Mouse (Mus musculus) CH12.LX (cell line): ENCODE results near the gene Fgfr2. TPM values are rescaled to one million over a fixed set of nuclear protein-coding genes. Genes with fewer than 3 reads are reported as not detected.

Experiments used
- DNase-seq: peaks from one replicate; pipeline ENCODE4 v3.0.0-alpha.2; 2013; ENCODE audit errors: extremely low read depth
- H3K27ac ChIP-seq: 2 replicates; pipeline ENCODE4 v1.5.1; 2012; ENCODE audit warnings: low read depth, mild to moderate bottlenecking, control low read depth, moderate library complexity; ENCODE audit not compliant: insufficient read depth
- H3K27me3 ChIP-seq: replicated peaks from 2 replicates; pipeline ENCODE3; 2012; ENCODE audit warnings: inconsistent platforms
- H3K36me3 ChIP-seq, 2 experiments: replicated peaks in 1 of 2; 2 replicates each; pipeline versions ENCODE3 to v1.6.1; 2012; ENCODE audit warnings: inconsistent platforms in 1 of 2, low read length in 1 of 2, mild to moderate bottlenecking in 1 of 2, mixed read lengths in 1 of 2, moderate library complexity in 1 of 2; ENCODE audit not compliant: control insufficient read depth in 1 of 2, insufficient read depth in 1 of 2
- H3K4me1 ChIP-seq, 2 experiments: 2 replicates each; pipeline ENCODE4 v1.6.1; 2012; ENCODE audit warnings: inconsistent platforms in 1 of 2, moderate library complexity in 1 of 2; ENCODE audit not compliant: insufficient read depth in 2 of 2, control insufficient read depth in 1 of 2
- H3K4me2 ChIP-seq: 2 replicates; pipeline ENCODE4 v1.6.1; 2012; ENCODE audit warnings: low read depth, mild to moderate bottlenecking, control low read depth; ENCODE audit not compliant: poor library complexity, insufficient read depth, severe bottlenecking
- H3K4me3 ChIP-seq, 3 experiments: fragments of 150-350 bp in 1 of 3; sonication (generic) in 1 of 3; replicated peaks in 1 of 3; 2 replicates each; pipeline versions ENCODE3 to v1.5.1; 2011 to 2012; ENCODE audit warnings: low read depth in 2 of 3, low read length in 2 of 3, mild to moderate bottlenecking in 2 of 3, moderate library complexity in 2 of 3, control low read depth in 1 of 3, improper control_type of control experiment in 1 of 3, inconsistent platforms in 1 of 3, mixed read lengths in 1 of 3; ENCODE audit not compliant: poor library complexity in 1 of 3
- H3K79me2 ChIP-seq: replicated peaks from 2 replicates; pipeline ENCODE4 v1.6.1; 2012; ENCODE audit warnings: mild to moderate bottlenecking, moderate library complexity; ENCODE audit not compliant: control insufficient read depth, poor library complexity, insufficient read depth, severe bottlenecking; ENCODE audit errors: extremely low read depth
- H3K9ac ChIP-seq: 2 replicates; pipeline ENCODE4 v1.6.1; 2012; ENCODE audit warnings: low read depth, mild to moderate bottlenecking, control low read depth, moderate library complexity; ENCODE audit not compliant: insufficient read depth
- H3K9me3 ChIP-seq: replicated peaks from 2 replicates; pipeline ENCODE3; 2012; ENCODE audit warnings: low read length, inconsistent platforms, mixed read lengths
- BHLHE40 ChIP-seq: IDR thresholded peaks from 2 replicates; pipeline ENCODE4 v1.6.1; 2011; ENCODE audit warnings: mild to moderate bottlenecking, low read depth, low read length, improper control_type of control experiment
- CHD2 ChIP-seq: IDR thresholded peaks from 2 replicates; pipeline ENCODE4 v1.6.1; 2011; ENCODE audit warnings: low read length, improper control_type of control experiment
- CTCF ChIP-seq, 2 experiments: IDR thresholded peaks in 1 of 2; conservative IDR thresholded peaks in 1 of 2; 2 replicates each; pipeline ENCODE4 v1.5.1; 2011 to 2012; ENCODE audit warnings: low read depth in 2 of 2, low read length in 2 of 2, improper control_type of control experiment in 1 of 2, inconsistent platforms in 1 of 2, mild to moderate bottlenecking in 1 of 2, moderate library complexity in 1 of 2
- ELF1 ChIP-seq: IDR thresholded peaks from 2 replicates; pipeline ENCODE4 v1.6.1; 2014; ENCODE audit warnings: low read depth, mild to moderate bottlenecking, inconsistent platforms, low read length, improper control_type of control experiment
- ETS1 ChIP-seq: conservative IDR thresholded peaks from 2 replicates; pipeline ENCODE4 v1.6.1; 2012; ENCODE audit warnings: low read depth, mild to moderate bottlenecking, inconsistent platforms, low read length, improper control_type of control experiment, moderate library complexity
- GABPA ChIP-seq: IDR thresholded peaks from 2 replicates; pipeline ENCODE4 v1.6.1; 2012; ENCODE audit warnings: low read depth, low read length, improper control_type of control experiment, inconsistent platforms; ENCODE audit not compliant: insufficient replicate concordance
- JUND ChIP-seq: conservative IDR thresholded peaks from 2 replicates; pipeline ENCODE4 v1.6.1; 2011; ENCODE audit warnings: low read depth, low read length, improper control_type of control experiment
- KAT2A ChIP-seq: IDR thresholded peaks from 2 replicates; pipeline ENCODE4 v1.6.1; 2012; ENCODE audit warnings: low read length, improper control_type of control experiment, inconsistent platforms; ENCODE audit not compliant: insufficient replicate concordance
- MAX ChIP-seq: IDR thresholded peaks from 2 replicates; pipeline ENCODE4 v1.6.1; 2011; ENCODE audit warnings: low read length, improper control_type of control experiment
- MAZ ChIP-seq: IDR thresholded peaks from 2 replicates; pipeline ENCODE4 v1.6.1; 2012; ENCODE audit warnings: low read depth, mild to moderate bottlenecking, inconsistent platforms, low read length, improper control_type of control experiment, moderate library complexity
- MEF2A ChIP-seq: IDR thresholded peaks from 2 replicates; pipeline ENCODE4 v1.6.1; 2014; ENCODE audit warnings: low read depth, mild to moderate bottlenecking, inconsistent platforms, low read length, improper control_type of control experiment, borderline replicate concordance
- MXI1 ChIP-seq: IDR thresholded peaks from 2 replicates; pipeline ENCODE4 v1.6.1; 2011; ENCODE audit warnings: mild to moderate bottlenecking, low read depth, low read length, improper control_type of control experiment
- NRF1 ChIP-seq: IDR thresholded peaks from 2 replicates; pipeline ENCODE4 v1.6.1; 2014; ENCODE audit warnings: low read depth, mild to moderate bottlenecking, inconsistent platforms, low read length, improper control_type of control experiment, moderate library complexity
- PAX5 ChIP-seq: IDR thresholded peaks from 2 replicates; pipeline ENCODE4 v1.6.1; 2012; ENCODE audit warnings: low read length, inconsistent platforms, mixed read lengths
- POLR2AphosphoS2 ChIP-seq: IDR thresholded peaks from 2 replicates; pipeline ENCODE4 v1.6.1; 2011; ENCODE audit warnings: low read depth, low read length, improper control_type of control experiment
- RAD21 ChIP-seq: IDR thresholded peaks from 2 replicates; pipeline ENCODE4 v1.6.1; 2011; ENCODE audit warnings: low read depth, mild to moderate bottlenecking, low read length, improper control_type of control experiment, moderate library complexity
- RCOR1 ChIP-seq: conservative IDR thresholded peaks from 2 replicates; pipeline ENCODE4 v1.6.1; 2012; ENCODE audit warnings: low read depth, mild to moderate bottlenecking, inconsistent platforms, low read length, improper control_type of control experiment
- SIN3A ChIP-seq: IDR thresholded peaks from 2 replicates; pipeline ENCODE4 v1.6.1; 2012; ENCODE audit warnings: low read length, improper control_type of control experiment, inconsistent platforms
- SMC3 ChIP-seq: IDR thresholded peaks from 2 replicates; pipeline ENCODE4 v1.6.1; 2011; ENCODE audit warnings: low read depth, low read length, improper control_type of control experiment
- TBP ChIP-seq: conservative IDR thresholded peaks from 2 replicates; pipeline ENCODE4 v1.6.1; 2011; ENCODE audit warnings: low read depth, low read length, improper control_type of control experiment
- USF1 ChIP-seq: IDR thresholded peaks from 2 replicates; pipeline ENCODE4 v1.6.1; 2014; ENCODE audit warnings: low read depth, mild to moderate bottlenecking, inconsistent platforms, low read length, improper control_type of control experiment
- ZC3H11A ChIP-seq: IDR thresholded peaks from 2 replicates; pipeline ENCODE4 v1.6.1; 2012; ENCODE audit warnings: low read depth, mild to moderate bottlenecking, inconsistent platforms, low read length, improper control_type of control experiment
- ZKSCAN1 ChIP-seq: IDR thresholded peaks from 2 replicates; pipeline ENCODE4 v1.6.1; 2012; ENCODE audit warnings: low read depth, inconsistent platforms, low read length, improper control_type of control experiment, borderline replicate concordance
- ZMIZ1 ChIP-seq: IDR thresholded peaks from 2 replicates; pipeline ENCODE4 v1.6.1; 2012; ENCODE audit warnings: low read depth, mild to moderate bottlenecking, inconsistent platforms, low read length, improper control_type of control experiment
- ZNF384 ChIP-seq: IDR thresholded peaks from 2 replicates; pipeline ENCODE4 v1.6.1; 2012; ENCODE audit warnings: low read depth, low read length, improper control_type of control experiment, inconsistent platforms
- dilution Hi-C: fragments of 300-500 bp; cut with MboI; formaldehyde crosslinking; loops from 2 replicates; pipeline ENCODE4 v1.14.3; 2020; ENCODE audit warnings: low sequenced_read_pairs; ENCODE audit not compliant: extremely low pct_unique_long_range_greater_than_20kb, extremely low pct_ligation_motif_present
- in situ Hi-C: fragments of 300-500 bp; cut with MboI; formaldehyde crosslinking; loops from 3 replicates; pipeline ENCODE4 v1.14.3; 2019; ENCODE audit warnings: low sequenced_read_pairs, low pct_ligation_motif_present, low pct_unique_long_range_greater_than_20kb, mixed read lengths
- polyA plus RNA-seq: library from polyadenylated mRNA; unstranded; fragments of >175 nt; gene quantifications from 2 replicates; pipeline ENCODE4 v1.2.1, GENCODE M21; 2012; ENCODE audit warnings: low read depth; ENCODE audit not compliant: insufficient read length
- total RNA-seq, 2 experiments: library from RNA; depleted of rRNA; stranded (reverse); fragments of 300-350 nt in 1 of 2; fragments of >200 nt in 1 of 2; gene quantifications; 2 replicates each; pipeline ENCODE4 v1.2.3; 2012 to 2014

The Fgfr2 gene
- total and polyA plus RNA-seq, 3 experiments = not detected

- no peaks in the 10 kb centered on the region for H3K36me3 ChIP-seq
- no peak overlapping the region for H3K9ac ChIP-seq
- dilution Hi-C loops = no loop called here
- no peaks in the 10 kb centered on the region for H3K9me3 ChIP-seq
- H3K27me3 ChIP-seq = peaks cover 88% of the 10 kb centered on the region
- in situ Hi-C loops = no loop called here
- no peak overlapping the region for H3K27ac ChIP-seq
- DNase-seq = no peak
- no peak overlapping the region for H3K4me2 ChIP-seq
- no peak for TF ChIP-seq KAT2A
- TF ChIP-seq CHD2 = no peak
- TF ChIP-seq JUND = no peak
- TF ChIP-seq RAD21 = no peak
- TF ChIP-seq NRF1 = no peak
- no peak for TF ChIP-seq SMC3
- no peak for TF ChIP-seq ZNF384
- TF ChIP-seq USF1 = no peak
- TF ChIP-seq GABPA = no peak
- no peak for TF ChIP-seq TBP
- TF ChIP-seq MAX = no peak
- TF ChIP-seq SIN3A = no peak
- no peak for TF ChIP-seq ZC3H11A
- no peaks in the 10 kb centered on the region for H3K4me1 ChIP-seq
- H3K79me2 ChIP-seq = no peaks in the 10 kb centered on the region
- no peak overlapping the region for H3K4me3 ChIP-seq
These were observed 2910.0 kb downstream of the Fgfr2 start for GRCm38 (mm10) chr7:130213156-130213555.

GRCm38 (mm10) chr7:130211411-130211810 lies 2911.7 kb downstream of the Fgfr2 start:
- H3K27me3 ChIP-seq = peaks cover 88% of the 10 kb centered on the region
- dilution Hi-C loops = no loop called here
- TF ChIP-seq MEF2A (no peak), PAX5 (no peak), USF1 (no peak), ELF1 (no peak), MAX (no peak), RCOR1 (no peak), ZC3H11A (no peak), TBP (no peak), ZKSCAN1 (no peak), ZMIZ1 (no peak), ZNF384 (no peak), MXI1 (no peak), POLR2AphosphoS2 (no peak), CTCF (conservative IDR thresholded peaks at IDR 0.05 in 1 of 2, IDR thresholded peaks at IDR 0.05 in 1 of 2; ENCODE audit: low read depth in 2 of 2, low read length in 2 of 2) (no peak), MAZ (no peak), KAT2A (no peak), BHLHE40 (no peak), ETS1 (no peak)
- no peak overlapping the region for H3K27ac ChIP-seq
- no peak overlapping the region for H3K4me2 ChIP-seq
- no peak for DNase-seq
- H3K79me2 ChIP-seq = no peaks in the 10 kb centered on the region
- H3K9me3 ChIP-seq = no peaks in the 10 kb centered on the region
- no peak overlapping the region for H3K4me3 ChIP-seq
- no peaks in the 10 kb centered on the region for H3K36me3 ChIP-seq
- H3K9ac ChIP-seq = no peak overlapping the region
- in situ Hi-C loops = no loop called here
- no peaks in the 10 kb centered on the region for H3K4me1 ChIP-seq
